Mouse (Mus musculus) cerebellum, postnatal 14 days (tissue): ENCODE measurements around the gene Zfpm1.

Experiments
- DNase-seq, 2 experiments: peaks; one replicate each; pipeline ENCODE4 v3.0.0; 2021; ENCODE audit warnings: mixed read lengths in 2 of 2

Zfpm1 gene

GRCm38 (mm10) chr8:122349357-122350297 is 67.7 kb downstream of the Zfpm1 start:
- DNase-seq, result no peak

- no peak for DNase-seq
Measured at GRCm38 (mm10) chr8:122350309-122351089, 68.6 kb downstream of the Zfpm1 start.

DNA sequence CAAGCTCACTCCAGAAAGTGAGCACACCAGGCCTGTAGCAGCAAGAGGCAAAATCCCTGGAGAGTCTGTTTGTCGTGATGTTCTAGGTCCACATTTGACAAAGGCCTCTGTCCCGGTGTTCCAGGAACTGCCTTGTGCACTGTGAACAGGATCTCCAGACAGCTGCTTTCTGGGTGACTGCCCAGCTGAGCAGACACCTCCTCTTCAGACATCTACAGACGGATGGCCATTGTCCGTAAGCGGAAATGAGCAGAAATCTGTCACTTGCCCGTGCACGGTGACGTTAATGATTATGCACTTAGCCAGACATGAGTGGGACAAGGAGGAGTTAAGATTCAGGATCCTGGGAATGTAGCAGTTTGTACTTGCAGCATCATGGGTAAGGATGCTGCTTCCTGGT is 72.2 kb downstream of the Zfpm1 start:
- DNase-seq, result no peak

DNA sequence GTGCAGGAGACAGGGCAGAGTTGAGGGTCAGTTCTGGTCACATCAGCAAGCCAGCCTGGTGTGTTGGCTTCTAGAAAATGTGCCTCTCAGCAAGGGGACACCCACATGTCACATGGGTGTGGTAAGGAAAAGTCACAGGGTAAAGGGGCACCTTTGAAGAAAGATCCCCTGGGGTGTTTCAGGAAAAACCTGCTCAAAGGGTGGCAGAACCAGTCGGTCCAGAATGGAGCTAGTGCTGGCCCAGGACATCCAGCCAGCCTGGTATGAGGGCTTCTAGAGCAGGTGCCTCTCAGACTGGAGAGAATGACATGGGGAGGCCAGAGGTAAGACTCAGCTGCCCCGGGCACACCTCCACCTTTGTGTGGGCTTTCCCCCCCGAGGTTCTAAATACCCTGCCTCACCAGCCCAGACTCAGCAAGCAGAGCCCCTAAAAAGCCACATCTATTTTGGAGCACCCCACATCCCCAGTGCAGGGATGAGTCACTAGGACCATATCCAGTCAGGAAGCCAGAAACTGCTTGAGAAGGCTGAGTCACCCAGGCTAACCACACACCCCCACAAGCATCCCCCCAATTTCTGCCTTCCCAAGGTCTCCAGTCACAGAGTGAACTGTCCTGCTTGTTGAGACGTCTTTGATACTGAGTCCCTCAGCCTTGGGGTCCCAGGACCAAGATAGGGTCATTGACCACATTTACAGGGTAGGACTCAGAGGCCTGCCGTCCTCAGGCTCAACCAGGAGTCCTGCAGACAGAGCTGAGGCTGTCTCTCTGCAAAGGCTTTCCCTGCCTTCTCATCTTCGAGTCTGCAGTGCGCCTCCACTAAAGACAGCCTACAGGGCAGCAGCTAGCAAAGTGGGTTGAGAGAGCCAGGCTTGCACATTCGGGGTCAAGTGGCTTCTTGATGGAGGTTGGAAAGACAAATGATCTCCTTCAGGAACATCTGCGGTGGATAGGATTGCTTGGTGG is 74.0 kb downstream of the Zfpm1 start:
- DNase-seq, result no peak

DNA sequence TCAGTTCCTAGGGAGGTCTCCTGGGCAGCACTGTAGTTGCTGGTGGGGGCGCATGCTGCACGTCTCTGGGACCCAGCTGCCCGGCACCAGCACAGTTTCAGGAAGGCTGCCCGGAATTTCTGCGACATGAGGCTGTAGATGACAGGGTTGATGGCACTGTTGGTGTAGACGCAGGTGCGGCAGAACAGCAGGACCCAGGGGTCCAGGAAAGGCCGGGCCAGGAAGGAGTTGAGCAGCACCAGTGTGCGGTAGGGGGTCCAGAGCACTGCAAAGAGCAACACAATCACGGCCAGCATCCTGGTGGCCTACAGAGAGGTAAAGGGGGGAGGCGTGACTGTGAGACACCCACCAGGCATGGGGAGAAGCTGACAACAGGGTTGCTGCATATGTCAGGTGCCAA is 75.3 kb downstream of the Zfpm1 start:
- DNase-seq, result peak; percentile 30 to 42

- DNase-seq, result peak; percentile 50 to 58
Measured at GRCm38 (mm10) chr8:122357641-122358040, 75.7 kb downstream of the Zfpm1 start.

- DNase-seq, result no peak
Measured at GRCm38 (mm10) chr8:122359111-122359775, 77.3 kb downstream of the Zfpm1 start.

GRCm38 (mm10) chr8:122360696-122361416 is 78.9 kb downstream of the Zfpm1 start, which contains the start of gene Trhr2:
Trhr2 (minus strand) TSS chr8:122360746.
- DNase-seq, result no peak

DNA sequence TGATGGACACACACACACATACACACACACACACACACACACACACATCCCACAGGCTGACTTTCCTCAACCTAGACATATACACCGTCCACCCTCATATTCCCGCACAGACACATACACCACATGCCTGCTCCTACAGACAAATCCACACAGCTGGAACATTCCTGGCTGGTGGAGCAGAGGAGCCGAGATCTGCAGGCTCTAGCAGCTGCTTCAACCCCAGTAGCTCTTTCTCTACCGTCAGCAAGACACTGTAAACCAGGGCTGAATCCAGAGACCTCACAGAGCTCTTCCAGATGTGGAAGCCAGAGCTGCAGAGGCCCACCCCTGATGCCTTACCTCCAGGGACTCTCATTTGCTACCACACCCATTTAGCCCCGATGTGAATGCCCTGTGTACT is 80.3 kb downstream of the Zfpm1 start:
- DNase-seq, result no peak

DNA sequence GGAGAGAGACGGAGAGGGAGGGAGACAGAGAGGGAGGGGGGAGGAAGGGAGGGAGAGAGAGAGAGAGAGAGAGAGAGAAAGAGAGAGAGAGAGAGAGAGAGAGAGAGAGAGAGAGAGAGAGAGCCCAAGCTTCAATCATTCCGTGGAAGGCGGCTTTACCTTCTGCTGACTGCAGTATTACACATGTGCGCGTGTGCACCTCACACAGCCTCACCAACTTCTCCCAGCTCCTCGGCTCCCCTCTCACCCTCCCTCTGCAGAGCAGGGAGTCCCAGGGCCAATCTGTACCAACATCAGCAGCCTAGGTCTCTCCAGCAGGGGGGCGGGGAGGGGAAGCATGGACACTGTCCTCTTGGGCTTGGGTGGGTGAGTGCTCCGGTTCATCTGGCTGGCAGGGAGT is 81.0 kb downstream of the Zfpm1 start:
- DNase-seq, result no peak

DNA sequence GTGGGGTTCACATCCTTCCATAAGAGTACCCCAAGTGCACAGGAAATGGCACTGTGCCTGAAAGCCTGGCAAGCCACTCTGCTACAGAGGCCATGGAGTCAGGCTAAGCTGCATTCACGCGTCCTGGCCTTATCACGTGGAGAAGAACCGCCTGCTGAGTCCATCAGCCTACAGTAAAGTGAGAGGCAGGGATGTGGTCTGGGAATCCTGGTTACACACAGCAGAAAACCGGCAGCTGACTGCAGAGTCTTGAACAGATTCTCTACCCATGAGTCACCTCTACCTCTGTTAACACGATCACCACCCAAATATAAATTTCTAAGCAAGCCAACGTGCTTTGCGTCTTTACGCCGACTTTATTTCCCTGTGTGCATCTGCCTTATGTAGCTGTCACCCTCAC is 86.6 kb downstream of the Zfpm1 start:
- no peak for DNase-seq

DNA sequence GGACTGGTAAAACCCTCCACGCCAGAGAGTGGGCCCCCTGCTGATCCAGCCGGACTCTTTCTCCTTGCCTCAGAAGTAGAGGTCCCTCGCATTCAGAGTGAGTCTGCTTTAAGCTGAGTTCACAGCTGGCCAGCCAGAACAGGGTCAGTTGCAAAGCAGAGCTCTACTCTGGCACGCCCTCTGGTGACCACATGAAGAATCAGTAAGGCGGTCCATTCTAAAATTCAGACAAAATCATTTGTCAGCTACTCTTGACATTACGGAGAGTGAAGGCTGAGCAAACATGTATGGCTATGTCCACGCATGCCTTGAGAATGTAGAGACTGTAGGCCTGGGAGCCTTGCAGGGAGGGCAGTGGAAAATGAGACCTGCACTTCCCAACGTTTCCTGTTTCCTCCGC is 87.7 kb downstream of the Zfpm1 start:
- peak; percentile 76 to 87 for DNase-seq

- DNase-seq, result no peak
Measured at GRCm38 (mm10) chr8:122371706-122372105, 89.8 kb downstream of the Zfpm1 start.

DNA sequence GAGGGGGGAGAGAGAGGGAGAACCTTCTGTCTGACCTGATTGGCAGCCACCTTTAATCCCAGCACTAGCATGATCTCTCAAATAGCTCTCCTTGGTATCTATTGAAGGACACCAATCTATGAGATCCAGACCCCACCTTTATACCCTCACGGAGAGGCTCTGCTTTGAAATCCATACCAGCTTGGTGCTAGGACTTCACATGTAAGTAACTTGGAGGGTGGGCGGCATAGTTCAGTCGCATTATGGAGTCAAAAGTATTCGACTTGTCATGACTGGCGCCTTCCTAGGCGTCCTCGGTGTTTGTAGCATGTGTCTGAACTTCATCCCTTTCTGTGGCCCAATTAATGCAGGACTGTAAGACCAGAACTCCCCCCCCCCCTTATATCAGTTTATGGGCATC is 93.4 kb downstream of the Zfpm1 start:
- no peak for DNase-seq

DNA sequence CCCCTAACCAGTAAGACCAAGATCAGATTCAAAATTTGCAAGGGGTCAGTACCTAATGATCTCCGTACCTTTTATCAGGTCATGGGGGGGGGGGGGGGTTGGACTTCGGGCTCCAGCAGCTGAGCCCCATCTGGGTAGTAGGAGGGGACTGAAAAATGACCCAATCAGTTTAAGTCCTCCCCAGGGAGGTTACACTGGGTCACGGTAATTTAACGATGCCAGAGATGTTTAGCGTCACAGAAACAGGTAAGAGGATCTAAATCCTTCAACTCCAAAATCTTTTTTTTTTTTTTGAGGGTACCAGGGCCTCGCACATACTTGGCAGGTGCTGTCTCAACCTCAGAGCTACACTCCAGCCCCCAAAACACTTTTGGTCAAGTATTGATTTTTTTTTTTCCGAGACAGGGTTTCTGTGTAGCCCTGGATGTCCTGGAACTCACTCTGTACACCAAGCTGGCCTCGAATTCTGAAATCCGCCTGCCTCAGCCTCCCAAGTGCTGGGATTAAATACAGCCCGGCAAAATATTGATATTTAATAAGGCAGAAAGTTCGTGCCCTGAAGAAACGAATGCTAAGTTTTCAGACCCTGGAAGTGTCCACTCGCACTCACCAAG is 93.9 kb downstream of the Zfpm1 start:
- DNase-seq, result no peak

DNA sequence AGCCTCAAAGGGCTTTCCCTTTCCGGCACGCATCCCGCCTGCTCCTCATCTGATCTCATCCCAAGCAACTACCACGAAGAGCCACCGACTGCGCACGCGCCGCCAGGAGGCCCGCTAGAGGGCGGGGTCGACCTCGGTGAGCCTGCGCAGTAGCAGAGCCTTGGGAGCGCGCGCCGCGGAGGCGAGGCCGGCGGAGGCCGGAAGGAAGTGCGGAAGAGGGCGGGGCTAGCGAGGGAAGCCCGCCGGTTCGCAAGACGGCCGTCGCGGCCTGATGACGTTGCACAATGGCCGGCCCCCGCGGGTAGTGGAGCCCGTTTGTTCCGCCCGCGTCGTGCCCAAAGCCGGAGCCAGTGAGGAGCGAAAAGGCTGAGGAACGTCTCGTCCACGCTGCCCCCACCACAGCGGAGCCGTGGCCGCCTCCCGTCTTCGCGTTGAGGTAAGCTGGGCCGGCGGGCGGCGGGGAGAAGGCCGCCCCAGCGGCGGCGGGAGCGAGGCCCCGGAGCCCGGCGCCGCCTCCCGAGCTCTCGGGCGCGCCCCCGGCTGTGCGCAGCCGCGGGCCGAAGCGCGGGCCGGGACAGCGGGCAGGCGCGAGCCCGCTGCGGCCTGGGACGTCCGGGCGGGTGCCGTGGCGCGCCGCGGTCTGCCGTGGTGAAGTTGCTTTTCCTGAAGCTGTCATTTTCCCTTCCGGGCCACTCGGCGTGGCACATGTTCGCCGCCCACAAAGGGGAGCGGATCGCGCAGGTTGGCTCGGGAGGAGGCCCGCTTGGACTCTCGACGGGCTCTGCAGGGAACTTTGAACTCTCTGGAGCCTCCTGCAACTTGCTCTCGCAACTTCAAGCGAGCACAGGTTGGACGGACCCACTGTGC is 94.7 kb downstream of the Zfpm1 start, which contains the start of gene Zc3h18:
TSS of gene Zc3h18 (plus strand) at position 245 of the 867 bp plus-strand sequence.
- peak; percentile 99 to 100 for DNase-seq

DNA sequence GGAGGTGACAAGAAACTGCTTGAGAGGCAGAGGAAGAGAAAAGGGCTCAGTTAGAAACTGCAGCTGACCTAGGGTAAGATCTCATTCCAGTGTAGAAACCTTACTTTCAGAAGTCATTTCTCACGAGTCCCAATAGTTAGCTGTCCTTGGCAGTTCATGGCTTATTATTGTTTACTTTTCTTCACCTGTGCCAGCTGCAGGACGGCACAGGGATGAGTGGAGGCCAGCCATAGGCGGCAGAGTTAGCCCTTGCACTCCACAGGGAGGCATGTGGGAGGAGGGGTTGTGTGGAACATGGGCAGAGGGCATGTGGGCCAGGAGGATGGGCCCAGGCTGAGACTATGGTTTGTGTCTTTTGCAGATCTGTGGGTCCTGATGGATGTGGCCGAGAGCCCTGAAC is 101.1 kb downstream of the Zfpm1 start:
- no peak for DNase-seq
